Mouse (Mus musculus) cerebellum, adult (tissue): Measurements from ENCODE around the gene Ap2a2.
"Not testable (repeated sequence)": the region's sequence is repeated elsewhere in the genome, so short reads cannot be mapped to it uniquely, and the experiment has no call there.

Source experiments
- ATAC-seq: cut with Nextera tagmentation; 2 replicates; pipeline ENCODE4 v1.9.2; 2017; ENCODE audit warnings: mild to moderate bottlenecking, moderate library complexity, mixed read lengths; ENCODE audit not compliant: insufficient number of reproducible peaks, low FRiP score, low TSS enrichment

Ap2a2 gene

DNA sequence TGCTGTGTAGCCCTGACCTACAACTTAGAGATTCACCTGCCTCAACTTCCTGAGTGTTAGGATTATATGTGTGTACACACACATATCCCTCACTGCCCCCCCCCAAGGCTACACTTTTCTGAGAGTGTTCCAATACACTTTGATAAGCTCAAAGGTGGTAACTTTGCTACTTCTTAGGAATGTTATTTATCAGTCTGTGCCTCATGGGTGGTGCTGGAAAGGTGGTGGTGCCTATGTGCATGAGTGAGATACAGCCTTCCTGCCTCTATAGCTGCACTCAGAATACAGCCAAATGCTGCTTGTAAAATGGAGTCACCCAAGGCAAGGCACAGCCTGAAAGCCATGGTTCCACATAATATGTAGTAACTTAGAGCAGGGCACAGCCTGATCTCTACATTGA is 3.0 kb upstream of the Ap2a2 start:
- no peak for ATAC-seq

DNA sequence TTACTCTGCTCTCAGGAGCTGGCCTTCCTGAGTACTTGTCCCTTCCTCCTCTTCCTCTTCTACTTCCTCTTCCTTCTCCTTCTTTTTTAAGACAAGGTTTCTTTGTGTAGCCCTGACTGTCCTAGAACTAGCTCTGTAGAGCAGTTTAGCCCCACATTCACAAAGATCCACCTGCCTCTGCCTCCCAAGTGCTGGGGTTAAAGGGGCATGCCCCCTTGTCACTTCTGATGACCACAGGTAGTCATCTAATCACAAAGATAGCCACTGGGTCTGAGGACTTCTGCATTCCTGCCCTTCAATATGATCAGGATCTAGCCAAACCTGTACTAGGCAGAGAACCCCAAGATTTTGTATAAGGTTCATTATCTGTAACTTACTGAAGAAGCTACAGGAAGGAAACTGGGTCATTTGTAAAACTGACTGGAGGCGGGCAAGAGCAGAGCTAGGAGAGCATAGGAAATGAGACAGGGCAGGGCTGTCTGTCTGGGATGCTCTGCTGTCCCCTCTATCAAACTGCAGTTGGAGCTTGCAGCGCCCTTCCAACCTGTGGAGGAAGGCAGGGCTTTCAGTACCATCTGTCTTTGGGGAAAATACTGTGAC is 2.1 kb upstream of the Ap2a2 start:
- no peak for ATAC-seq

DNA sequence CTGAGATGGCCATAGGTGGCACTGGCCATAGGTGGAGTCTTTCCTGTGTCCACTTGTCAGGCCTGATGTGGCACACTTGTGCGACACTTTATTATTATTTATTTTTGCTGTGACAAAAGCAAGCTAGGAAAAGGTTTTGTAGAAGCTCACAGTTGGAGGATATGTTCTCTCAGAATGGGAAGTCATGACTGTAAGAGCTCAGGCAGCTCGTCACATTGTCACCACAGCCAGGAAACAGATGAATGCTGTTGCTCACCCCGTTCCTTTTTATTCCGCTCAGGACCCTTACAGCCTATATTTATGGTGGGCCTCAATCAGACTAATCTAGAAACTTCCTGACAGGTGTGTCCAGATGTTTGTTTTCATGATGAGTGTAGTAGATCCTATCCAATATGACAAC is 1.5 kb upstream of the Ap2a2 start:
- ATAC-seq, result no peak

DNA sequence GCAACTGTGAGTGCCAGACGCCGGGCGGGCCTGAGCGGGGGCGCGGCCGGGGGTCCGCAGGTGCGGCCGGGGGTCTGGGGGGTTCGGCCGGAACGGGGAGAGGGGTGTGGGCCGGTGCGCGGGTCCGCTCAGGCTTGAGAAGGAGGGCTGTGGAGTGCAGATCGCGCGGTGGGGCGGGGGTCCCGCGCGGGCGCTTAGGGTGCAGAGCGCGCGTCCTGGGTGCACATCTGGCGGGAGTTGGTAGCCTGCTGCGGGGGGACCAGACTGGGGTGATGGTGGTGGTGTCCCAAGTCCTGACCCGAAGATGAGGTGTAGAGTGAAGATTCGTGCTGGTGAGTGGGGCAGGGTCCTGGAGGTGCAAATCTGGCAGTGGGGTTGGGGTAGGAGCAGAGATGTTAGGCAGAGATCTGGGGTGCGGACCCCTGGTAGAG is 463 bp downstream of the Ap2a2 start:
- 0 out of 2 replicates have a peak, but pooled peaks have one; percentile 21 for ATAC-seq

DNA sequence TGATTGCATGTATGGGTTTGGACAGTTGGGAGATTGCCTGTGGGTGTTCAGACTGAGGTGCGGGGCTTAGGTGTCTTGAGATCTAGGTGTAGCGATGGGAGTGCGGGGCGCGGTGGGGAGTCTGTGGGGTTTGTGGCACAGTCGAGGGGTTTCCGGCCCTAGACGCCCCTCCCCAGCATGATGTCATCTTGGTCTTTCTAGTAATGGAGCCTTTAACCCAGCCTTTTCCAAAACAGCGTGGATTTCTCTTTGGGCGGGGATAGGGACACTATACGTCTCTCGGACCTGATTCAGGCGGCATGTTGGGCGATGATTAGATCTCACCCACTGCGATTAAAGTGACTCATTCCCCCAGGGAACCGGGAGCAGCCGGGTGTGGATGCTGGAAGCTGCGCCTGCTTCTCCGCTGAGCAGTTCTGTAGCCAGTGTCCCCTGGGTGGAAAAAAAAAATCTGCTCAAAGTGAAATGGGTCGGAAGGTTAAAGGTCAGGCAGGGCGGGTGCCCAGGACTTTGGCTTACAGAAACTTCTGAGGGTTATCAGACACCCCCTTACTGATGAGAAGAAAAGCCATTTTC is 967 bp downstream of the Ap2a2 start:
- ATAC-seq, result peak; percentile 10; the same call in 1 of the 2 replicates

DNA sequence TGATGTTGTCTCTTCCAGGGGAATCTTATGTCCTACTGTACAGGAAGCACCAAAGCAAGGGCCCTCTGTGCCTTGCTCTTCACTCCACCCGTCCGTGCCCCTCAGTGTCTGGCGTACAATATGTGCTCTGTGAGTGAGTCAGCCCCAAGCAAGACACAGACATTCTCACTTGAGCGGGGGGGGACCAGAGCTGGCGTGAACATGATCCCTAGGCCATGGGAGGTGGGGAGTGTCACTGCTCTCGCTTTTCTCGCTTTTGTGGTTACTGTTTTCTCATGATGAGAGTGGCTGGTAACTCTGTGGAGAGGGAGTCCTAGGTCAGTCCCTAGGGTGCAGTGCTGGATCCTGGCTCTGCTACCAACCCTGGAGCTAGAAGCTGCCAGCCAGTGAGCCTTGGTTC is 2.6 kb downstream of the Ap2a2 start:
- ATAC-seq, result no peak

DNA sequence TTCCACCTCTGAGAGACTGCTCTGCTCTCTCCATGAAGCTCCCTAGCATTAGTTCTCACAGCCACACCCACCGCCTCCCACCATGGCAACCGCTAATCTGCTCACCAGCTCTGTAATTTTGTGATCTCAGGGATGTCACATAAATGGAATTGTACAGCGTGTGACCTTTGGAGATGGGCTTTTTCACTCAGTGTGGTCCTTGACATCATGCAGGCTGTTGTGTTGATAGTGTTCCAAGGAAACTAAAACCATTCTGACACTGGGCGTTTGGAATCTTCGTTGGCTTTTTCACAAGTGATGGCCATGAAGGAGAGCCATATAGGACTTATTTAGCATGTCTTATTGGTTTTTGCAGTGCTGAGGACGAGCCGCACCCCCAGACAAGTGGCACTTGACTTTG is 4.6 kb downstream of the Ap2a2 start:
- no peak for ATAC-seq

DNA sequence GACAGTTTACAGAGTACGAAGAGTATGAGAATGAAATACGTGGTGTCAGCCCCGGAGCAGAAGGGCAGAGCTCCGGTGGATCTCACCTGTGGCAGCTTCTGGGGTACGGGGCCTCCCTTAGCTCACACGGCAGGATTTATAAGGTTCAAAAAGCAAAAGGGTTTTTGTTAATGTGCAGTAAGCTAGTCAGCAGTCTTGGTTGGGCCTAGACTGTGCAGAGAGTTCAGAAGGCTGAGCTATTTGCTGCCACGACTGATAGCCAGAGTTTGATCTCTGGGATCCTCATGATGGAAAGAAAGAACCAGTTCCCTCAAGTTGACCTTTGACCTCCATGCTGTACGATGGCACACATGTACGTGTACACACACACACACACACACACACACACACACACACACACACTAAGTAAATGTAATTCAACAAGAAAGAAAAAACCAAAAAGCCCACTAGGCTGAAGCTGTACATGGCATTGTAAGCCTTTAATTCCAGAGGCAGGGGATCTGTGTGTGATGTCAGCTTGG is 7.4 kb downstream of the Ap2a2 start:
- no peak for ATAC-seq

DNA sequence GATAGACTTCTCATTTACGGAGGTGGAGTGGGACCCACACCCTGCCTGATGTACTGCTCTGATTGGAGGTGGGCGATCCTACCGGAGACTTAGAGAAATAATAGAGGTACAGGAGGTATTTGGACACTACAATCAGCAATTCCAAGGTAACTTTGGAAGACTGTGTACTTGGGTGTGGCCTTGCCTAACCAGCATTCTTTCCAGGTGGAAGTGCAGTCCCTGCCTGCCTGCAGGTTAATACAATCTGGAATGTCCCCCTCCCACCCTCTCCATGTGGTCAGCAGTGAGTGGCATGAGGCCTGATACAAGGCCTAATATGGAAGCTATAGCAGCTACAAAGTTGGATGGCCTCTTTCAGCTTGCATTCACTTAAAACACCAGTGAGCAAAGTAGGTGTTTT is 7.9 kb downstream of the Ap2a2 start:
- ATAC-seq, result no peak

DNA sequence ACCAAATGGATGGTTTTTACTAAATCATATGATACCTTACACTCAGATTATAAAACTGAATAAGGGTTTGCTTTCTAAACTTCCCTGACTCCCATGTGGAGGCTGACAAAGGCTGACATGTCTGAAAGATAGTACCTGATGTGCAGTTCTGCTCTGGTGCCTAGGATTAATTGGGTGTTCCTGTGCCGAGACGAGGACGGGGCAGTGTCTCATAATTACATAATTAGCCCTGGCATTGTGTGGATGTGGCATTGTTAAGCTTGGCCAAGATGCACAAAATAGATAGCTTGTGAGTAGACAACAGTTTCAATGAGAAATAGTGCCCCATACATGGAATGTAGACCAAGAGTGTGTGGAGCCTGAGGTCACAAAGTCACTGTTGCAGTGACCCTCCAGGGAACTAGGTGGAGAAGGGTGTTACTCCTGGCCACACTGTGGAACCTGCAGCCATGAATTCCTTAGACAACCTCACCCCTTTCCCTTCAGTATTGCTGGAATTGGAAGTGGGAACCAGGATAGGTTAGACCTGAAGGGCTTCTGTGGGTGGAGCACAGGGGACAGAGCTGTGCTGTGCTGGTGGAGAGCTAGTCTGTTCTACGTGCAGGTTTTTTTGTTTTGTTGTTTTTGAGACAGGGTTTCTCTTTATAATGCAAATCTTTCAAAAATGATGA is 8.8 kb downstream of the Ap2a2 start:
- ATAC-seq, result no peak

DNA sequence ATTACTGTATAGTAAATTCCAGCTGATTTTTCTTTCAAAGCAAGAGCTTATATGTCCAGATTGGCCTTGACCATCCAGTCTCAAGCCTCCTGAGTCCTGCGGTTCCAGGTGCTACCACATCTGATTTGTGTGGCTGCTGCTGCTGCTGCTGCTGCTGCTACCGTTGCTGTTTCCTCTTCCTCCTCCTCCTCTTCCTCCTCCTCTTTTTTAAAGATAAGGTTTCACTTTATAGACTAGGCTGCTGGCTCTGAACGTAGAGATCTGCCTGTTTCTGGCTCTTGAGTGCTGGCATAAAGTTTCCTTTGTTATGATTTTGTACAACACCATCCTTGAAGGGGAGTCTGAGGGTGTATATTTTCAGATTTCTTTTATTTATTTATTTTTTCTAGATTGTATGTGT is 12.1 kb downstream of the Ap2a2 start:
- no peak for ATAC-seq

DNA sequence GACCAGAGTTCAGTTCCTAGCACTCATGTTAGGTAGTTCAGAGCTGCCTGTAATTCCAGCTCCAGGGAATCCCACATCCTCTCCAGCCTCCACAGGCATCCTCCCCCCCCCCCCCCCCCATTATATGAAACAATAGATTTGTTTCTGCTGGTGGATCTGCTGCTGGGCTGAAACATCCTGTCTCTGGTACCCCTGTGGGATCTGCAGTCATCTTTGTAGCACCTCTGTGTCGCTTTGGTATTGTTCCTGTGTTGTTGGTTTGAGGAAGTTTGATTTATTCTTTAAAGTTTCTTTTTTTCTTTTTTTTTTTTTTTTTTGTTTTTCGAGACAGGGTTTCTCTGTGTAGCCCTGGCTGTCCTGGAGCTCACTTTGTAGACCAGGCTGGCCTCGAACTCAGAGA is 13.5 kb downstream of the Ap2a2 start:
- ATAC-seq, result no peak

DNA sequence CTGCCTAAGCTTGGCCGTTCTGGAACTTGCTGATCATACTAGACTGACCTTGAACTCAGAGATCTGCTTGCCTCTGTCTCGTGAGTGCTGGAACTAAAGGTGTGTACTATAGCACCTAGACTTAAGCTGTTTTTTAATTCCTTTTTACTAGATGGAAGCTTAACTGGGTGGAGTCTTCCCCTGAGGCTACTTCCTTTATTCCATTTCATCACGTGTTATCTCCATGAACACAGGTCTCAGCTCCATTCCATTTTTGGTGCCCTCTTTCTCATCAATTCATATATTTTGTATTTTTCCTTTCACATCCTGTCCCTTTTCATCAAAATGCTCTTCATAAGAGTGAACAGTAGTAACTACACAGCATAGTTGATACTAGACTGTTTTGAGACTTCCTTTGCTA is 15.8 kb downstream of the Ap2a2 start:
- no peak for ATAC-seq

DNA sequence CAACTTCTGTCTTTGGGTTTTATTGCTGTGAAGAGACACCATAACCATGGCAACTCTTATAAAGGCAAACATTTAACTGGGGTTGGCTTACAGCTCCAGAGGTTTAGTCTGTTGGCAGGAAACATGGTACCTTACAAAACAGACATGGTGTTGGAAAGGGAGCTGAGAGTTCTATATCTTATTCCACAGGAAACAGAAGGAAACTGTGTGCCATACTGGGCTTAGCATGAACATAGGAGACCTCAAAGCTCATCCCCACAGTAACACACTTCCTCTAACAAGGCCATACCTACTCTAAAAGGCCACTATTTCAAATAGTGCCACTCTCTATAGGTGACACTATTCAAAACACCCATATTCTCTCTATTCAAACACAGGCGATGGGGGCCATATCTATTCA is 16.5 kb downstream of the Ap2a2 start:
- no peak for ATAC-seq

DNA sequence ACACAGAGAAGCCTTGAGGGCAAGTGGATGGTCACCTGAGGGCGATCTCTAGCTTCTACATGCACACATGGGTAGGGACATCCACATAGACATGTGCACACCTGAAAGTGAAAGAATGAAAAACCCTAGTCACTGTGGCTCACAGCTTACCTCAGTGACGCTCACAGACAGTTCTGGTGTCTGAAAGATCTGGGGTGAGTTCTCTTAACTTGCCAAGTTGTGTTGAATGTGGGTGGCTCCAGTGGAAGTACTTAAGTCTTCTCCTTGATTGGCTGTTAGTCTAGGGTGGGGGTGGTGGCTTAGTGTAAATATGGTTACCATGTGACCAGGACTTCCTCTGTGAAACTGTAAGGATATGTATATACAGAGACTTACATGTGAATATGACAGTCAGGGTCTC is 17.0 kb downstream of the Ap2a2 start:
- ATAC-seq, result no peak

DNA sequence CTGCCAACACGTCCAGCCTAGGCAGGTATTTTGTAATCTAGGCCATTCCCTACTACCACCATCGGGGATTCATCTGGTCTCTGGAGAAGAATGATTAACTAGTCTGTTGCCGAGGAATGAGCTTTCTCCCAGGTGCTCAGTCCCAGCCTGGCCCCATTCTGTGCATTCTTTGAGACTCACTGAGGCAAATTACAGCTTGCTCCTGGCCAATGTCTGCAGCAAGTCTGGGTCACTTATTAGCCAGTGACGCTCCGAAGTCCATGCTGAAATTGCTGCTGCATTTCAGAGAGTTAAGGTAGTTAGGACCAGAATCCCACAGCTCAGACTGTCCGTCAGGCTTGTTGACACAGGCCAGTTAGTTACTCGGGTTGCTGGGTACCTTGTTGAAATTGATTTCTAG is 19.4 kb downstream of the Ap2a2 start:
- ATAC-seq, result no peak

DNA sequence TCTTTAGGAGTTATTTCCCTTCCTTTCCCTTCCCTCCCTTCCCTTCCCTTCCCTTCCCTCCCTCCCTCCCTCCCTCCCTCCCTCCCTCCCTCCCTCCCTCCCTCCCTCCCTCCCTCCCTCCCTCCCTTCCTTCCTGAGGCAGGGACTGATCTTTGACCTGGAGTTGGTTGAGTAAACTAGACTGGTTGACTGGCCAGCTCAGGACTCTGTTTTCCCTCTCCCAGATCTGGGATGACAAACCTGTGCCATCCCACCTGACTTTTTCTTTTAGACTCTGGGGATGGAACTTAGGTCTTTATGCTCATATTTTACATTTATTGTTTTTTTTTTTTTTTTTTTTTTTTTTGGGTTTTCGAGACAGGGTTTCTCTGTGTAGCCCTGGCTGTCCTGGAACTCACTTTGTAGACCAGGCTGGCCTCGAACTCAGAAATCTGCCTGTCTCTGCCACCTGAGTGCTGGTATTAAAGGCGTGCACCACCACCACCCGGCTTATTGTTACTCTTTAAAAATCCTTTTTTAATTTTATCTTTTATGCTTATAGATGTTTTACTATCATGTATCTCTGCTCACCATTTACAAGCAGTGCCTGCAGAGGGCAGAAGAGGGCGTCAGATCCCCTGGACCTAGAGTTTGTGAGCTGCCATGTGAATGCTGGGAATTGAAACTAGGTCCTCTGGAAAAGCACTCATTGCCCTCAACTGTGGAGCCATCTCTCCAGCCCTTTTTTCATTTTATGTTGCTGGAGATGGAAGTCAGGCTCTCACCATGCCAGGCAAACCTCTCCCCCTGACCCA is 22.3 kb downstream of the Ap2a2 start:
- ATAC-seq, result no peak

DNA sequence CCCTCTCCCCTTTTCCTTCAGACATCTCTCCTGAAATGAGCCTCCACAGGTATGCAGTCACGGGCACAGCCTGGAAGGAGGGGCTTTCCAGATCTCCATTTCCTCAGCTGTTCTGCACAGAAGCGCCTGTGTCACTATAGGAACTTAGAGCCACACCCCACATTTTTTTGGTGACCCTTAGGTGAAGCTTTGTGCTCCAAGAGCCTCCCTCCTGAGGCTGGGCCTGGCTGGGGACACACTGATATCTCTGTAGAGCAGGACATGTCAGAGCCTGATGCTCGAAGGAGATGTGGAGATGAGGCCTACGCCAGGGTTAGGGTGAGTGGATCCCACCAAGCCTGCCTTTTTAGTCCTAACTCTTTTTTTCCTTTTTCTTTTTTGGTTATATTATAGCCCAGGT is 23.3 kb downstream of the Ap2a2 start:
- no peak for ATAC-seq

DNA sequence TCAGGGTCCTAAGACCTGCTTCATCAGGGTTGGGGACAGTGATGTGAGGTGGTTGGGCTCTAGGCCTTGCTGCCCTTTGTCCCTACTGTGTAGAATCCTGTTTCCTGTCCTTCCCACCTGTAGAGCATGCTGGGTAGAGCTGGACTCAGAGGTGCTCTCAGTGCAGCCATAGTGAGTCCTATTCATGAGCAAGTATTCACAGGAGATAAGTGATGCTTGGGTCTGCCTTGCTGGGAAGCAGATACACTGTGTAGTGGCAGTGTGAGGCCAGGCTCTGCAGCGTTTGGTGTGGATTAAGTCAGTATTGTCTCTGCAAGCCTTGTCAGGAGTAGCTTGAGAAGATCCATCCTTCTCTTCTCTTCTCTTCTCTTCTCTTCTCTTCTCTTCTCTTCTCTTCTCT is 23.9 kb downstream of the Ap2a2 start:
- no peak for ATAC-seq

DNA sequence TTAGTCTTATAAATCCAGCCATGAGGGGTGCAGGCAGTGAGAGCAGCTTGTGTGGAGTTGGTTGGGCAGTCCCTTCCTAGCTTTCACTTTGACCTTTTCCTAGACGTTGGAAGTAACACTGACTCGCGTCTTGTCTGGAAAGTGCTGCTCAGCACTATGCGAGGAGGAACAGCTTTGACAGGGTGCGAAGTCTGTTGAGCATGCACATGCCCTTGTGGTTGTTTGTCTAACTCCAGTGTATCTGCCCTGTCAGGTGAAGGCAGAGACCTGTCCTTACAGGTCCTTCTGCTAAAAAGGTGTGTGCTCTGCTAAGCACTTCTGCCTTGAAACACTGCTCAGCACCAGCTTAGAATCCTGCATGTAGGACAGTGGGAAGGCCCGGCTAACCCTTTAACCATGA is 26.9 kb downstream of the Ap2a2 start:
- no peak for ATAC-seq

DNA sequence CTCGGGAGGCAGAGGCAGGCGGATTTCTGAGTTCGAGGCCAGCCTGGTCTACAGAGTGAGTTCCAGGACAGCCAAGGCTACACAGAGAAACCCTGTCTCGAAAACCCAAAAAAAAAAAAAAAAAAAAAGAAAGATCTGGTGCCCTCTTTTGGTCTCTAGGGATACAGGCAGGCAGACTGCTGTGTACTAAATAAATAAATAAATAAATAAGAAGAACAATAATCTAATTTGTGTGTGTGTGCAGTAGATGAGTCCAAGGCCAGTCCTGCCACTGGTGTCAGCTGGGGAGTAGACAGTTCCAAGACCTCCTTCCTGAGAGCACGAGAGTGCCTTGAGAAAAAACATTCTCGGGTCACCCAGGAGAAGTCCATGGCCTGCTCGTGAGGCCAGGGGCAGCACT is 28.3 kb downstream of the Ap2a2 start:
- not testable (repeated sequence) for ATAC-seq
